Mouse (Mus musculus) C2C12 (cell line): ENCODE results near the gene Itpkb. TPM values are rescaled to one million over a fixed set of nuclear protein-coding genes. Genes with fewer than 3 reads are reported as not detected.
"Not testable (repeated sequence)": the region's sequence is repeated elsewhere in the genome, so short reads cannot be mapped to it uniquely, and the experiment has no call there.

ENCODE experiments used
- H3K27me3 ChIP-seq: one replicate; pipeline ENCODE4 v1.6.1; 2011; ENCODE audit not compliant: control insufficient read depth, insufficient read depth, insufficient read length
- H3K36me3 ChIP-seq: one replicate; pipeline ENCODE4 v1.6.1; 2011; ENCODE audit not compliant: control insufficient read depth, insufficient read depth
- H3K4me3 ChIP-seq: one replicate; pipeline ENCODE4 v1.5.1; 2011; ENCODE audit warnings: mild to moderate bottlenecking, control low read depth; ENCODE audit not compliant: poor library complexity, insufficient read depth, severe bottlenecking
- H3K79me2 ChIP-seq: one replicate; pipeline ENCODE4 v1.6.1; 2011; ENCODE audit not compliant: control insufficient read depth, insufficient read depth
- H3K79me3 ChIP-seq: one replicate; pipeline ENCODE4 v1.6.1; 2011; ENCODE audit warnings: low read depth, control low read depth
- H3ac ChIP-seq: one replicate; pipeline ENCODE3; 2011; ENCODE audit warnings: low read depth; ENCODE audit not compliant: control insufficient read depth, insufficient read length
- CEBPB ChIP-seq: IDR thresholded peaks from one replicate; pipeline ENCODE4 v1.6.1; 2011; ENCODE audit warnings: low read depth, mild to moderate bottlenecking, control low read depth, moderate library complexity
- CTCF ChIP-seq: IDR thresholded peaks from one replicate; pipeline ENCODE4 v1.5.1; 2011; ENCODE audit not compliant: control insufficient read depth, insufficient read depth, insufficient read length
- FOSL1 ChIP-seq: IDR thresholded peaks from one replicate; pipeline ENCODE4 v1.8.0; 2011; ENCODE audit warnings: mild to moderate bottlenecking, low read length; ENCODE audit not compliant: poor library complexity, insufficient read depth, severe bottlenecking
- MAX ChIP-seq: IDR thresholded peaks from one replicate; pipeline ENCODE4 v1.6.1; 2011; ENCODE audit warnings: mild to moderate bottlenecking, control low read depth
- MYOD1 ChIP-seq: IDR thresholded peaks from one replicate; pipeline ENCODE4 v1.6.1; 2011; ENCODE audit warnings: low read depth; ENCODE audit not compliant: control insufficient read depth, insufficient read length
- MYOG ChIP-seq: IDR thresholded peaks from one replicate; pipeline ENCODE4 v1.6.1; 2011; ENCODE audit not compliant: control insufficient read depth, insufficient read length; ENCODE audit errors: extremely low read depth
- USF1 ChIP-seq: IDR thresholded peaks from one replicate; pipeline ENCODE4 v1.6.1; 2011; ENCODE audit warnings: low read depth, mild to moderate bottlenecking, control low read depth, moderate library complexity
- polyA plus RNA-seq: library from polyadenylated mRNA; unstranded; fragments of >200 nt; fragmentation: generic; extraction: Trizol; gene quantifications from one replicate; pipeline ENCODE4 v1.2.1, GENCODE M21; 2012; ENCODE audit warnings: missing spikeins

Itpkb gene
- polyA plus RNA-seq, 1 experiment = 1.1 TPM

GRCm38 (mm10) chr1:180367626-180368025 is 37.3 kb downstream of the Itpkb start:
- Histone ChIP-seq H3ac (no peak overlapping the region), H3K79me3 (no peaks in the 10 kb centered on the region), H3K79me2 (no peaks in the 10 kb centered on the region), H3K27me3 (no peaks in the 10 kb centered on the region), H3K36me3 (no peaks in the 10 kb centered on the region), H3K4me3 (no peak overlapping the region)
- no peak for TF ChIP-seq USF1
- no peak for TF ChIP-seq CTCF
- TF ChIP-seq MYOD1 = no peak
- TF ChIP-seq MAX = no peak
- TF ChIP-seq FOSL1 = no peak
- no peak for TF ChIP-seq MYOG

- TF ChIP-seq CEBPB (no peak), MYOG (no peak), CTCF (no peak), MAX (no peak), USF1 (no peak), MYOD1 (no peak), FOSL1 (no peak)
- no peaks in the 10 kb centered on the region for H3K79me3 ChIP-seq
- H3K79me2 ChIP-seq = no peaks in the 10 kb centered on the region
- no peaks in the 10 kb centered on the region for H3K27me3 ChIP-seq
- no peak overlapping the region for H3ac ChIP-seq
- no peaks in the 10 kb centered on the region for H3K36me3 ChIP-seq
- H3K4me3 ChIP-seq = no peak overlapping the region
These were observed 37.8 kb downstream of the Itpkb start for GRCm38 (mm10) chr1:180368112-180368511.

GRCm38 (mm10) chr1:180368646-180369045 is 38.4 kb downstream of the Itpkb start:
- H3ac ChIP-seq = no peak overlapping the region
- no peak overlapping the region for H3K4me3 ChIP-seq
- TF ChIP-seq CTCF (no peak), CEBPB (no peak), MAX (no peak), USF1 (no peak), MYOD1 (no peak), FOSL1 (no peak), MYOG (no peak)
- no peaks in the 10 kb centered on the region for H3K36me3 ChIP-seq
- no peaks in the 10 kb centered on the region for H3K27me3 ChIP-seq
- no peaks in the 10 kb centered on the region for H3K79me2 ChIP-seq
- no peaks in the 10 kb centered on the region for H3K79me3 ChIP-seq

GRCm38 (mm10) chr1:180370858-180371652 is 40.8 kb downstream of the Itpkb start:
- no peak overlapping the region for H3K4me3 ChIP-seq
- no peak for TF ChIP-seq CTCF
- TF ChIP-seq MYOD1 = no peak
- no peak for TF ChIP-seq MAX
- TF ChIP-seq USF1 = no peak
- no peak for TF ChIP-seq FOSL1
- no peak for TF ChIP-seq CEBPB
- no peak for TF ChIP-seq MYOG
- H3ac ChIP-seq = no peak overlapping the region
- H3K79me3 ChIP-seq = no peaks in the 10 kb centered on the region
- H3K79me2 ChIP-seq = no peaks in the 10 kb centered on the region
- H3K36me3 ChIP-seq = no peaks in the 10 kb centered on the region
- no peaks in the 10 kb centered on the region for H3K27me3 ChIP-seq

GRCm38 (mm10) chr1:180372258-180372657 is 42.0 kb downstream of the Itpkb start:
- H3K4me3 ChIP-seq, H3K27me3 ChIP-seq, H3K36me3 ChIP-seq, H3K79me2 ChIP-seq, H3ac ChIP-seq, H3K79me3 ChIP-seq: not testable (repeated sequence)

- H3K36me3 ChIP-seq = no peaks in the 10 kb centered on the region
- no peaks in the 10 kb centered on the region for H3K27me3 ChIP-seq
- H3K79me3 ChIP-seq = no peaks in the 10 kb centered on the region
- no peaks in the 10 kb centered on the region for H3K79me2 ChIP-seq
- H3K4me3 ChIP-seq = no peak overlapping the region
- H3ac ChIP-seq = no peak overlapping the region
- TF ChIP-seq CEBPB (no peak), MYOG (no peak), FOSL1 (no peak), MAX (no peak), CTCF (no peak), MYOD1 (no peak), USF1 (no peak)
These were observed 46.3 kb downstream of the Itpkb start for GRCm38 (mm10) chr1:180376598-180376997.
